Mouse (Mus musculus): ENCODE results near the gene Bap1. TPM values are rescaled to one million over a fixed set of nuclear protein-coding genes. Genes with fewer than 3 reads are reported as not detected.

Bap1 gene
- 75.3 and 75.5 TPM in 2 replicates for polyA plus RNA-seq (2012)

DNA sequence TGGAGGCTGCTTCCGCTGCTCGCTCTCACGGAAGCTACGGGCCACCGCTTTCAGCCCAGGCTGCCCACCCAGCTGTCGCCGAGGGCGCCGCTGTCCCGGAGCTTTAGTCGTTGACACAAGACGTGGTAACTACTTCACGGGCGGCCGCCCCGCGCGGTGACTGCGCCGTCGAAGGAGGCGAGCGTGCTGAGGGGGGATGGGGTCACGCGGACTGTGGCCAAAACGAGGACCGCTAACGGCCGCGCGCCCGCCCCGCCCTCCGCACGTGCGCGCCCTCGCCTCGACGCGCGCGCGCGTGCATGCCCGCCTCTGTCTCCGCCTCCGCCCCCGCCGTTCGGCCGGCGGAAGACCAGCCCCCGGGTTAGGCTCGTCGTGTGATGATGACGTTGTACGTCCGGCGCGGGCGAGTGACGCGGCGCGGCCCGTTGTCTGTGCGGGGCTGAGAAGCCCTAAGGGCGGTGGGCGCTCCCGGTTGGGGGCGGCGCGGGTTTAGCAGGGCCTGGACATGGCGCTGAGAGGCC is at the start of gene Bap1, which contains the start of gene Phf7:
TSS of gene Bap1 (plus strand) at position 367 of the 521 bp plus-strand sequence.
TSS of gene Phf7 (minus strand) at position 234 of the 521 bp plus-strand sequence.
- no peak for TF ChIP-seq GATA1 (IDR thresholded peaks at IDR 0.05; ENCODE audit: low read length)

DNA sequence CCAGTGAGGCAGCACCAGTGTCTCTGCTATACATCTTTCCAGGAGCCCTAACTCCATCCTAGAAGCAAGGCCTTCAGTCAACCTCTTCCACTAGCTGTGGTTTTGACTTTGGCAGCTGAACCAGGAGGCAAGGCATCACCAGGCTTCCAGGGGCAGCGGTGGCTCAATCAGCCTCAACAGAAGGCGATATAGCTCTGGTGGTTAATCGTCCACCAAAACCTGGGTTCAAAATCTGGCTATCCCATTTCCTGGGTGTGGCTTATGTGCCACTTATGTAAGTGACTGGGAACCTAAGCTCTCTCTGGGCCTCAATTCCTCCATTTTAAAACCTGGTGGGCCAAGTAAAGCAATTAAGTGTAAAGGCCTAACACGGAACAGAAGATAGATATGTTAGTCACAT is 46.4 kb upstream of the Bap1 start:
- TF ChIP-seq GATA1 (IDR thresholded peaks at IDR 0.05; ENCODE audit: low read length): no peak

DNA sequence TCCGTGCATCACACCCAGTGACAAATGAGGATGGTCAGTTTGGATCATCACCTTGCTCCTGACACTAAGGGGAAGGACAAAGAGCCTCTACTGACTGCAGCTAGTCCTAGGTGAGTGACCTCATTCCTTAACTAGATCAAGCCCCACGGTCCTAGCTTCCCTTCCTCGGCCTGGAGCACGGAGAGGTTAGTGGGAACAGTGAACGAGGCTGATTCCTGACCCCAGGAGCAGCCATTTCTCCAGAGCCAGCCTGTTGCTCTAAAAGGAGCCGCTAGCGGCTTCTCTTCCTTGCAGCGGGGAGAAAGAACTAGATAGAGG is 46.0 kb upstream of the Bap1 start:
- TF ChIP-seq GATA1 (IDR thresholded peaks at IDR 0.05; ENCODE audit: low read length): no peak

DNA sequence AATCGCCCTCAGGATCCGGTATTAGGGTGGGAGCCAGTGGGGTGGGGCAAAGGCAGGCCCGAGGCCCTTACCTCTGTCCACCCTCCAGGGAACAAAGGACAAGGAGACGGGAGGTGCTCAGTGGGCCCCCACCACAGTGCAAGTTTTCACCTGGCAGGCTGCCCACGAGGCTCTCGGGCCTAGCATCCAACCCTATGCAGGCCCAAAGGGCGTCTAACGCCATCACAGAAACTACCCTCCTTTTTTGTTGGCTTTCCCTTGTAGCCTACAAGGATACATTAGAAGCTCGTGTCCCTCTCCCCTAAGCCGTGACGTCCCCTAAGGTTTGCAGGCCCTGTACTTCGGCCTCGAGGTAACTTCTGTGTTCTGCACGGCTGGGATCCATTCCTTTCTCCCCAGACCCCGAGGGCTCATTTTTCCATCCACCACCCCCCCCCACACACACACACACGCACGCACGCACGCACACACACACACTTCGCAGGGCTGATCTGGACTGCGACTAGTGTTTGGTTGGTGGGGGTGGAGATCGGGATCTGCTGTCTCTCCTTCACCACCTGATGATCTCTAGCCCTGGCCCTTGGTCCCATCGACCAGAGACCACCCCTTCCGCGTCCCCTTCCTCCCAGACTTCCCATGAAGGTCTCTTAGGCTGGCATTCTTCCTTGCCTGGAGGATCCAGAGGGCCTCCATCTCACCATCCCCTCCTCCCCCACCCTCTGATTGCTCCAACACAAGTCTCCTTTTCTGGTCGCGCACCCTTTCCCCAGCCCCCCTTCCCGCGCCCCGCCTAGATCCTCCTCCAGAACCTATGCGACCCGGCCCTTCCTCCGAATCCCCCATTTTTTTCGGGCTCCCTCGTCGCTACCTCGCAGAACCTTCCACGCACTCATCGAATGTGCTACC is 45.4 kb upstream of the Bap1 start:
- TF ChIP-seq GATA1 (IDR thresholded peaks at IDR 0.05; ENCODE audit: low read length): no peak

DNA sequence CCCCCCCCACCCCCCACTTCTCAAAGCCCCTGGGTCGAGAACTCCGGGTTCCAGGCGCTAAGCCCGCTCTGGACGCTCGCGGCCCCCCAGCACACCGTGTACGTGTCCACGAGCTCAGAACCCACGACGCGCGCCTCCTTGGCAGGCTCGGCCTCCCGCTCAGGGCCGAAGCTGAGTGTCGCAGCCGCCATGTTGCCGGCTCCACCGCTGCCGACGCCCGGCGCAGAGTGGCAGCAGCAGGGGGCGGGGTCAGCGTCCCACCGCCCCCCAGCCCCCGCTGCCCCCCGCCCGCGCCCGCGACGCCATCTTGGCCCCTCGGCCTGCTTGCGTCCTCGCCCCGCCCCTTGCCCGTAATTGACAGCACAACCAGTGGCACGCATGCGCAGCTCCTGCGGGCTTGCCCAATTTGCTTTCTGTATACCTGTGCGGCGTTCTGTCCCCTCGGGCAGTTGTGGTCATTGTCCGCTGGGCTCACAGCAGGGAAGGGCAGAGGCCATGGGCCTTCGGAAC is 44.7 kb upstream of the Bap1 start:
- no peak for TF ChIP-seq GATA1 (IDR thresholded peaks at IDR 0.05; ENCODE audit: low read length)

DNA sequence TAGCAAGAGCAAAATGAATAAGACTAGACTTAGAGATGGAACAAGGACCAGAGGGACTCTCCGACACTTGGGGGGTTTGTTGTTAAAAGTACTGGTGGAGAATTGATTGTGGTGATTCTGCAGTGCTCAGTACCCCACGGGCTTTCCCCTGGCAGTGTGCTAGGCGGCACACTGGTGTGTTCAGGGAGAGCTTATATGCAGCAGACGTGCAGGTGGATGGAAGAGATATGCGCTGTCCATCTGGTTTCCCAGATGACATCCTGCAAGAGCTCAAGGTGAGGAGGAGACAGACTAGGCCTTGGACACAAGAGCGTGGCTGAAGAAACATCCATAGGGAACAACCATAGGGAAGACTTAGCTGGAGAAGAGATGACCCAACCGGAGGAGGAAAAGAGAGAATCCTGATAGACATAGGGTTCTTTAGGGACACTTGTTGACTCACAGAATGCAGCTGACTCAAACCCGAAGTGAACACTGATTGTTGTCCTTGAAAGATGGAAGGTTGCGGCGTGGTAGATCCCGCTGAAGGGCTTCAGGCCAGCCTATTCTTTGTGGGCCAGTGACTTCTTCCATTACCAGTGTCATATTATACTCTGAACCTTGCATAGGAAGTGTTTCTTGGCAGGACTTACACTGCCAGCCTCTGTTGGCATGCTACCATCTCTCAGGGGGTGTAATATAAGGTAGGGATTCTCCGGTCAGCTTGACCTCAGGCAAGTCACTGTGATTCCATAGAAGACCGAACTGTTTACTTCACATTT is 44.0 kb upstream of the Bap1 start:
- TF ChIP-seq GATA1 (IDR thresholded peaks at IDR 0.05; ENCODE audit: low read length): no peak

DNA sequence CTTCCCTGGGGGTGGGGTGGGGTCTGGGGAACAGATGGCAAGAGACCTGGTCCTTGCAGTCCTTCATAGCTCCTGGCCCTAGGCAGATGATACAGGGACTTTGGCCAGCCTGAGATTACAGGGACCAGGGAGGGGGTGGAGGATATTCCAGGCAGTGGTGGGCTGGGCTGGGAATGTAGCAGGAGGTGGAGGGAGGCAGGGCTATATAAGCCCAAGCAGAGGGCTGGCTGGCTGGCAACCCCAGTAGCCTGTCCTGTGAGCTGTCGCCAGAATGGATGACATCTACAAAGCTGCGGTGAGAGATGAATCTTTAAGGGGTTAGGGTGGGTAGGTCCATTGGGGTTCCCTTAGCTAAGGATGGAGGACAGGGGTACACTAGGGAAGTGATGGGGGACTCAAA is 43.2 kb upstream of the Bap1 start, which contains the start of gene Tnnc1:
TSS of gene Tnnc1 (plus strand) at position 229 of the 400 bp plus-strand sequence.
- TF ChIP-seq GATA1 (IDR thresholded peaks at IDR 0.05; ENCODE audit: low read length): no peak

DNA sequence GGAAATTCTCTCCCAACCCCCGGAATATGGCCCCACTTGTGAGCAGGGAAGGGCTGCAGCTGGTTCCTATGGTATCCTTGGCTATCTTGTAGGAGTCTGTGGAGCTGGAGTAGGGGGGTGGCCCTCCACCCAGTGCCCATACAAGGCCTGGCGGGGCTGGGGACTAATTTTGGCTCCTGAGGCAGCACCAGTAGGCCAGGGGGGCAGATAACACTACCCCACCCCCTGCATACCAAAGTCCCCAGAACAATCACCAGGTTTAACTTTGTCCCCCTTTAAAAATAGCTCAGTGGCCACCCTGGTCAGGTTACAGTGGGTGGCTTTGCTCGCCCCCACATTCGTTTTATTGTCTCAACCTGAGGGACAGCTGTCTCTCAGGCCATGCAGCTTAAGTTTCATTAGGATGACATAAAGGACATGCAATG is 42.1 kb upstream of the Bap1 start:
- TF ChIP-seq GATA1 (IDR thresholded peaks at IDR 0.05; ENCODE audit: low read length): no peak

DNA sequence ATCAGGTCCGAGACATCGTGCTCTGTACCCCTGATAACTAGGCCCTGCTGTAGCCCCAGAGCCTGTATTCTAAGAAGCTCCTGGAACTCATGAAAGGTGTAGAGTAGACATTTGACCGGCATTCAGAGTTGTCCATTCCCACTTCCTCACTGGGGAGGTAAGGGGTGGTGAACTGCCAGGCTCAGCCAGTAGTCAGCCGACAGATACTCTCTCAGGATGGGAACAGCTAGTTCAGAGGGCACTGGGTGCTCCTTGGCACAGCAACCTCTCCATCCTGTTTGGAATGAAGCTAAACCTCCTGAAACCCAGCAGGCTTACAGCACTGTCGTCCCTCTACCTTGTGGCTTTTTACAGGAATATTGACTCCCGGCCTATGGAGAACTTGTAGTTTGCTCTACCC is 39.4 kb upstream of the Bap1 start:
- TF ChIP-seq GATA1 (IDR thresholded peaks at IDR 0.05; ENCODE audit: low read length): no peak

DNA sequence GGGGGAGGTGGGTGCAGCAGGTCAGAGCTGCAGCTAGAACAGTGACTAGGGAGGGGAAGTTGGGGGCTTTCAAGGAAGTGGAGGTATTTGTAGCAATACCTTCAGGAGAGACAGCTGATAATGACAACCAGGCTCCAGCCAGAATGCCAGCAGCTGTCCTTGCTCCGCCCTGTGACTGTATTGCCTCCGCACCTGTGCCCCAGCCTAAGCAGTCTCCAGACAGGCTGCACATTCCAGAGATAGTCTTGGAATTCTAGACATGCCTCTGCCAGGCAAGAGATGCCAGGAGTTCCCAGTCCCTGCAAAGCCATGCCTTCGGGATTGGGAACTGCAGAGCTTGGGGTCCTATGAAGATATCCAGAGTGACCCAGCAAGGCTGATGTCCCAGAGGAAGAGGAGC is 38.8 kb upstream of the Bap1 start:
- no peak for TF ChIP-seq GATA1 (IDR thresholded peaks at IDR 0.05; ENCODE audit: low read length)

DNA sequence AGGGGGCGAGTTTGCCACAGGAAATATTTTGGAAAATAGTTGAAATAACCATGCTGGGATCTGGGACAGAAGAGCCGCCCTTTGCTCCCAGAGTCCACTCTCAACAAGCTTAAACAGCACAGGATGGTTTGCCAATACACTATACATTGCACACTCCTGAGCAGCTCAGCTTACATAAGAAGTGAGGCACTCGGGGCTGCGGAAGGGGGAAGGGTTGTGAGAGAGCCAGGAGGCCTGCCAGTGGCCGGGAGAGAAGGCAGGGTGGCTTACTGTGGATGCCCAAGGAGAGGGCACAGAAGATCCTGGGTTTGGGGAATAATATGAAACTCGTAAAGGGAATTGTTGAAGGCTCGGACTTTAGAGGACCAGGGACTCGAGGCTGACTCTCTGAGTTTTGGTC is 37.4 kb upstream of the Bap1 start:
- TF ChIP-seq GATA1 (IDR thresholded peaks at IDR 0.05; ENCODE audit: low read length): no peak

DNA sequence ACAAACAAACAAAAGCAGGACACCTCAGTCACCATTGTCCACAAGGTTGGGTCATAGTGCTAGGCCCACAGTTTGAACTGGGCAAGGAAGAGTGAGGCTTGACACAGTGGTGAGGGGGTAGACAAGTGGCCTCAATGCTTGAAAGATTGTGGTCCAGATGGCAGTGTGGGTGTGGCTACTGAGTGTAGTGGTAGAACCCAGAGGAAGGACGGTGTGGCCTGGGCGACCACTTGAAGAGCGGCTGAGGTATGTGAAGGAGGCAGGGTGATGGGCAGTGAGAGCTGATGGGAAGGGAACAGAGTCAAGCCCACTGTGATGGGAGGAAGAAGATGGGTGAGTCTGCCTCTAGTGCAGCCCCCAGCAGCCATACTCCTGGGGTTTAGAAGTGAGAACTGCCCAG is 36.6 kb upstream of the Bap1 start:
- TF ChIP-seq GATA1 (IDR thresholded peaks at IDR 0.05; ENCODE audit: low read length): no peak

DNA sequence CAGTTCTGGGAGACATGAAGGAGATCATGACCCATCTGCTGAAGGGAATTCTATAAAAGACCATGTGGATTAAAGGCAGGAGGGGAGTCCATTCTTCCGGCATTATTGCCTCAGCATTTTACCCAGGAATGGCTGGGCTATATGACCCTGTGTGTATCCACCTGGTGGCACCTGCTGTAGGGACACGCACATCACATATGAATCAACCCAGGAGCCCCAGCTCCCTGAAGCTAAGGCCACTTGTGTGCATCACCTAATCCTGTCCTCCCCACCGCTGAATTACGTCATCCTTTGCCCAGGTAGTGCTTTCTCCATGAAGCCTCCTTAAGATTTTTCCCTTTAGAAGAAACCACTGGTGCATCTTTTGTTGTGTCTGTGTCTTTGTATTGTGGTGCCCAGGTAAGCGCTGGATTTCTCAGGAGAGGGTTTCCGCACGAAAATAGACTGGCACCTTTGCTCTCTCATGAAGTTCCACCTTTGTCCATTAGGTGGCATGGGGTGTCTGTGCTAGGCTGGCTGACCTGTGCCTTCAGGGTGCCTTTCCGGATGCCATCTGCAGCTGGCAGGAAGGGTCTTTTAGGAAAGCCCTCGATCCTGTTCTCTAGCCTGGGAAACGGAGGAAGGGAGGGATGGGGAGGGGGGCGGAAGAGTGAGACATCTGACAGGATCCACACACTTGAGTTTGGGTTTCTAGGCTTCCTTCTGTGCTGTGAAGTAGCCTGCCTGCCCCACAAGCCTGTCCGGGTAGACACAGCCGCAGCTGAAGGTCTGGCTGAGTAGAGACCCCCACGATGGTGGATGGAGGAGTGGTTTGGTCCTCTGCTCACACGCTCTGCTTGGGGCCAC is 35.9 kb upstream of the Bap1 start:
- TF ChIP-seq GATA1 (IDR thresholded peaks at IDR 0.05; ENCODE audit: low read length): no peak

DNA sequence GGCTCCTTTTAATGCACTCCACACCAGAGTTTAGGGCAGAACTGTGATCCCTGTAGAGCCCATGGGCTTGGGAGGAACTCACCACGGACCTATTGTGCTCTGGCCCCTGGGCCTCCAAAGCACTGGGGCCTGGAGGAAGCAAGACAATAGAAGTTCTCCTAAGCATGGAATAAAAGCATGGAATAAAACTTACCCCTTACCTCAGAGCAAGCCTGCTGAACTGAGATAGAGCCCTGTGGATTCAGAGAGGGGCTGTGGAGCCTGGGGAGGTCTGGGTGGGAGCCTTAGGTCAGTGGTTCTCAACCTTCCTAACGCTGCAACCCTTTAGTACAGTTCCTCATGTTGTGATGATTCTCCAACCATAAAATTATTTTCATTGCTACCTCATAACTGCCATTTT is 34.4 kb upstream of the Bap1 start, which contains the start of gene Nisch:
TSS of gene Nisch (minus strand) at position 101 of the 400 bp plus-strand sequence.
- TF ChIP-seq GATA1 (IDR thresholded peaks at IDR 0.05; ENCODE audit: low read length): no peak

DNA sequence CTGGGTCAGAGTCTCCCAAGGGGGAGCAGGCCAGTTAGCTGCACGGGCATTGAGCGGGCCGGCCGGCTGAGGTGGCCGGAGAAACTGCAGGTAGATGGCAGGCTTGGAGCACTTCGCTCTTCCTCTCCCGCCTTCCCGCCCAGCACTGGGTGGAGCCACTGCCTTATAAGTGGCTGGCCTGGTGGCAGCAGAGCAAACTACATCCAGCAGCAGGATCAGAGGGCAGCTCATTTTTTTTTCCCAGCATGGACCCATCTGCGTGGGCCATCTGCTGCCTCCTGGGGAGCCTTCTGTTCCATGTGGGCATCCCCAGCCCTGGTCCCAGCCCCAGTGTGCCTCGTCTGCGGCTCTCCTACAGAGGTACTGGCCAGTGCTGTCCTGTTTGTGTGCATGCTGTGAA is 33.6 kb upstream of the Bap1 start, which contains the start of gene Sema3g:
TSS of gene Sema3g (plus strand) at position 195 of the 400 bp plus-strand sequence.
- TF ChIP-seq GATA1 (IDR thresholded peaks at IDR 0.05; ENCODE audit: low read length): no peak

All from G1E-ER4 (cell line).